Mouse (Mus musculus) right cerebral cortex, postnatal 14 days (tissue): Measurements from ENCODE around the gene Kat8.

ENCODE experiments used
- DNase-seq: peaks from one replicate; pipeline ENCODE4 v3.0.0; 2022

Kat8 gene

DNA sequence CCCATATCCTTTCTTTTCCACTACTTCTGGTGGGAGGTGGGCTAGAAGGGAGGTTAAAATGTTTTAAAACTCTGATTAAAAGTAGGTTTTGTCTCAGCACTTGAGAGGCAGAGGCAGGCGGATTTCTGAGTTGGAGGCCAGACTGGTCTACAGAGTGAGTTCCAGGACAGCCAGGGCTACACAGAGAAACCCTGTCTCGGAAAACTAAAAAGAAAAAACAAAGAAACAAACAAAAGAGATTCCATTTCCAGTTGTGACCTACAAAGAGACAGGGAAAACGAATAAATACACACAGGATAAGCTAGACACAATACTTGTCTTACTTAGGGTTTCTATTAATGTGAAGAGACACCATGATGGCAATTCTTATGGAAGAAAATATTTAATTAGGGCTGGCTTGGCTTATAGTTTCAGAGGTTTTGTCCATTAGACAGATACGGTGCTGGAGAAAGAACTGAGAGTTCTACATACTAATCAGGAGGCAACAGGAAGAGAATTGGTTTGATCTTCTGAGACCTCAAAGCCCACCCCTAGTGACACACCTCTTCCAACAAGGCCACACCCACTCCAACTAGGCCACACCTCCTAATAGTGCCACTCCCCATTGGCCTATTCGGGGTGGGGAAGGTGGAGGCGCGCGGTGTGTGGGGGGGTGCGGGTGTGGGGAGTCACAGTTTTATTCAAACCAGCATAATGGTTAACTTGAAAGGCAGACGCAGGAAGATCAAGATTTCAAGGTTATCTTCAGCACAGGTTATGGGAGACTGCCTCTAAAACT is 13.9 kb upstream of the Kat8 start:
- DNase-seq: no peak

DNA sequence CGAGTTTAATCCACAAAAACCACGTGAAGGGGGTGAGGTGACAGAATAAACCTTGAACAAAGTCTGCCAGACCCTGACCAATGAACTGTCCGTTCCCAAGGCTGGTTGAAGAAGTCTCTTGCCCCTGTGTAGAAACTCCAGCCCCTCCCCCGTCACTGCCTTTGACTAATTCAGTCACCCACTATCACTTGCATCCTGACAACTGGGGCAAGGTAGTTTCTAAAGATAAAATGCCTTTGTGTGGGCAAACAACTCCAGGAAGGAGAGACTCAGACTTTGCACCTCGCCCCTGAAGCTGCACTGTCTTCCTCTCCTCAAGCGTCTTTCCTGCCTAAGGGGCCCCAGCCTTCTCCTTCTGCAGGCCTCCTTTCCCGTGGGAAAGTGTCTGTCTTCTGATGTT is 12.3 kb upstream of the Kat8 start:
- no peak for DNase-seq

DNA sequence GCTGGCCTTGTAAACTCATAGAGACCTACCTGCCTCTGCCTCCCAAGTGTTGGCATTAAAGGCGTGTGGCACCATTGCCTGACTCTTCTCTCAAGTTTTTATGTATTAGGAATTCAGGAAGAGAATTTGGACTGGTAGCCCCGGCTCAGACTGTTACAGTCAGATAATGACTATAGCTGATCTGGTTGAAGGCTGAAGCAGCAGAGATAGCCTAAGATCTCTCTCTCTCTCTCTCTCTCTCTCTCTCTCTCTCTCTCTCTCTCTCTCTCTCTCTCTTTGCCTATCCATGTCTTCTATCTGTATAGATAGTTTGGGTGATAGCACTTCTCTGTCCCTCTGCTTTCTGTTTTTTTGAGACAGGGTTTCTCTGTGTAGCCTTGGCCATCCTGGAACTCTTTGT is 10.5 kb upstream of the Kat8 start:
- no peak for DNase-seq

GRCm38 (mm10) chr7:127903971-127904796 is 8.1 kb upstream of the Kat8 start, which contains the start of gene Bckdk:
TSS of gene Bckdk (plus strand) at chr7:127904082.
- peak; percentile 83 for DNase-seq

- DNase-seq: no peak
These were observed 4.4 kb upstream of the Kat8 start for GRCm38 (mm10) chr7:127907939-127908338.

GRCm38 (mm10) chr7:127908656-127909055 is 3.7 kb upstream of the Kat8 start:
- no peak for DNase-seq

- DNase-seq: no peak
These were observed 622 bp downstream of the Kat8 start for GRCm38 (mm10) chr7:127912938-127913337.

DNA sequence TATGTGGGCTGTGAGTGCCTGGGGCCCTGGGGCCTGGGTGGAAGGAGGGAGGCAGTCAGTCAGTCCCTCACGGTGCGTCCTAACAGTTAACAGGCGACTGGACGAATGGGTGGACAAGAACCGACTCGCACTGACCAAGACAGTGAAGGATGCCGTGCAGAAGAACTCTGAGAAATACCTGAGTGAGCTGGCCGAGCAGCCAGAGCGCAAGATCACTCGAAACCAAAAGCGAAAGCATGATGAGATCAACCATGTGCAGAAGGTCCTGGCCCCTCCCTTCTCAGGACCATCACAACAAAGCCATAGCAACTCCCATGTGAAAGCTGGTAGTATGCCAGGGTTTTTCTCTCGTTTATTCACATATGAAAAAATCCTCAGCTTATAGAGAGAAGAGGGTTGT is 3.0 kb downstream of the Kat8 start:
- no peak for DNase-seq

GRCm38 (mm10) chr7:127918203-127918602 is 5.9 kb downstream of the Kat8 start:
- DNase-seq: peak; percentile 52

DNA sequence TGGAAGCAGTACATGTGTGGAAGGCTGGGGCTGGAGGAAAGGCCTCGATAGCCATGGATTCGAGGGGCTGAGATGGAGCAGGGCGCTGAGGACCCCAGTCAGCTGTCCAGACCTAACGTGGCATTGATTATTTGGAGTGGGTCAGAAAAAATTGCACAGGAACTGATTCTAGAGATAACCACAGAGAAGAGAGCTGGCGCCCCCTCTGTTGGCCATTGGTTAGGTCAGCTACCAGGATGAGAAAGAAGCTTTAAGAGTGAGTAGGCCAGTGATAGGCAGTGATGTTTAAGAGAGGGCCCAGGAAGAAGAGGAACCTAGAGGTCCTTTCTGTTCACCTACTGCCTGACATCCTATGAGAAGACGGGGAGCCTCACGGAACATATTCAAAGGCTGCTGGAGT is 7.0 kb downstream of the Kat8 start:
- no peak for DNase-seq

- peak; percentile 32 for DNase-seq
These were observed 9.2 kb downstream of the Kat8 start for GRCm38 (mm10) chr7:127921516-127921915.

GRCm38 (mm10) chr7:127922451-127923275 is 10.3 kb downstream of the Kat8 start:
- DNase-seq: no peak

GRCm38 (mm10) chr7:127923714-127924113 is 11.4 kb downstream of the Kat8 start:
- DNase-seq: no peak

DNA sequence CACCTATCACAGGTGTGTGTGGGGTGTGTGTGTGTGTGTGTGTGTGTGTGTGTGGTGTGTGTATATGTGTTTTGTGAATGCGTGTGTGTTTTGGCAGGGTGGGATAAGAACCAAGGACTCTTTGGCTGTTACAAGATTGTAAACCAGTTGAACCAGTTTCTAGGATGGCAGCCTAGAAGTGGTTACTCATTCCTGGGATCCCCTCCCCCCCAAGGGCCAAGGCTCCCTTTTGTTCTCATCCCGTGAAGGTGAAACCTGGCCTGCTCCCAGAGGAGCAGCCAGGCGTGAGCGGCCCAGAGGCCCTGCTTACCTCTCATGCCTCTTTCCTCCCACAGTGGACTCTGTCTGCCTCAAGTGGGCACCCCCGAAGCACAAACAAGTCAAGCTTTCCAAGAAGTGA is 12.9 kb downstream of the Kat8 start:
- no peak for DNase-seq

- no peak for DNase-seq
These were observed 13.8 kb downstream of the Kat8 start for GRCm38 (mm10) chr7:127926066-127926465.

DNA sequence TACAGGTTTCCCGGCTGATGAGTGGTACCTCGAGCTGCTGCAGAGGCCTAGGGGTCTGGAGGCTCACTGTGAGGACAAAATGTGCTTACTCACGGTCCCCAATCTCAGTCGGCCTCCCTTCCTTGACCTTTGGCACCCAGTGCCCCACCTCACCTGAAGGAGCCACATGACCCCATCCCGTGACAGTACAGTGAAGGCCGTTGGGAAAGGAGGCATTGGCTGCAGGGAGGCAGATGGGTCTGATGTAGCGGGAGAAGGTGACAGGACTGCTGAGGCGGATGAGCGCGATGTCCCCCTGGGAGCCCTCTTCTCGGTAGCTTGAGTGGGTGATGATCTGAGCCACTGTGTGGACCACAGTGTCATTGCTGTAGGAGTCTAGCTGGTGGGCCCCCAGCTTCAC is 14.5 kb downstream of the Kat8 start:
- no peak for DNase-seq

- no peak for DNase-seq
These were observed 15.4 kb downstream of the Kat8 start for GRCm38 (mm10) chr7:127927726-127928125.

DNA sequence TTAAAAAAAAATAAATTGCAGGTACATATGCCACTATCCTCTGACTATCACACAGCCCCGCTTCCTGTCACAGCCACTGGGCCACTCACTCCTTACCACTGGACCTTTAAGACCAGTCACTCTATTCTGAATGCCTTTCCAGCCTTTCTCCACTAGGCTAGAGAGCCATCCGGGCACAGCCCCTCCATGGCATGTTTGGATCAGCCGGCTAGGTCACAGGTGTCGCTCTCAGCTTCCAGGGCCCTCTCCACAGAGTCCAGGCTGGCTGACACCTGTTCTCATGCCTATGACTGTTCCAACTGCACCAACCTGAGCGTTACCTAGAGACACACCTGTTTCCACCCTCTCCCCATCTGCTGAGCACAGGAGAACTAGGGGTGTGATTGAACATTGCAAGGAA is 16.3 kb downstream of the Kat8 start:
- no peak for DNase-seq

DNA sequence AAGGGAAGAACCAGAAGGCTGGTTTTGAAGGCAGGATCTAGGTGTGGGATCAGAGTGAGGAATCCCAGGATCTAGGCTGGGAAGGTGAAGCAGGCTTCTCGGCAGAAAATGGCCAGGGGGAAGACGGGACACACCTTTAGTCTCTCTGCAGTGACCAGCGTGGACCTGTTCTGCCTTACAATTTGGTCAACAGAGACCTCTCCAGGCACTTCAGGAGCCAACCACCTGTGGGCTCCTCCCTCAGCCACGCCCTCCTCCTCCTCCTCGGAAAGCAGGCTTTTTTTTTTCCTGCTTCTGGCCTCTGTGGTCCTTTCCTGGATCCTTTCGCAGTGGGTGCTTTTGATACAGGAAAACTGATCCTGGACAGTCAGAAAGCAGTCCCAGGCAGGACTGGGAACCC is 17.6 kb downstream of the Kat8 start, which contains the start of gene Prss8:
Prss8 (minus strand) TSS at position 182 of the 400 bp plus-strand sequence.
- DNase-seq: no peak

- DNase-seq: no peak
These were observed 18.3 kb downstream of the Kat8 start for GRCm38 (mm10) chr7:127930636-127931035.

DNA sequence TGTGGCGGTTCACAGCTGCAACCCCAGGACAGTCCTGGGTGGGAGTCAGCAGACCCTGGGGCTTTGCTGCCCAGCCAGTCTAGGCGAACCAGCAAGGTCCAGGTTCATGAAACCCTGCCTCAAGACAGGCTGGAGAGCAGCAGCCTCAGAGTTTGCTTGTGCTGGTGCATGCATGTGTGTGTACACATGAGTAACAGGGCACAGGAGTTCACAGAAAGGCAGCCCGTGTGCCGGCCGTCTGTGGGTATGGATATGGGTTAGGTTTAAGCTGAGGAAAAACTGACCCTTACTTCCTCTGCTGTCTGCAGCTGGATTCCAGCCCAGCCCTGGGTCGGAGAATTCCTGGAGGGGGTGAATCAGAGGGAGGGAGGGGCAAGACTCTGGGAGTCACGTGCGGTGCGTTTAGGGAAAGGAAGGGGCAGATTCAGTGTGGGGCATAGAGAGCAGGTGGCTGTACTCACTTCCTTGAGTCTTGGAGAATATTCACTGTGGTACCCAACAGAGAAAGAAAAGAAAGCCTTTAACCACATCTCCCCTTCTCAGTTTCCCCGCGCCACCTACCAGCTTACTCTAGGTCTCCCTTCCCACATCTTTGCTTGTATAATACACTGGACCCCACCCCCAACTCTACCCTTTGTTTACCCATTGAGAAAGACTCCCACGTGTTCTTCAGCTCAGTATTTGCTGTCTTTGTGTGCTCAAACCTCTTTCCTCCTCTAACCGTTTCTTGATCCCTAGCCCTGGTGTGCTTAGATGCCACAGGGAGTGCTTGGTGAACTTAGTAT is 19.2 kb downstream of the Kat8 start:
- DNase-seq: no peak

GRCm38 (mm10) chr7:127932273-127933031 is 20.1 kb downstream of the Kat8 start:
- DNase-seq: no peak
